Mouse (Mus musculus) midbrain, embryonic 16.5 days (tissue): ENCODE measurements at regions not wholly inside any gene's neighbourhood (a gene's known extent, or its start where the extent isn't known, plus 50 kb on each side); places are given as distances from the start of the nearest gene placed in this dataset.

ENCODE experiments used
- ATAC-seq: fragments of 200-750 bp; cut with Nextera tagmentation; 2 replicates; pipeline ENCODE4 v1.8.0; 2017; ENCODE audit warnings: moderate TSS enrichment
- H3K27ac ChIP-seq: fragments of 300-500 bp; sonication (generic); 2 replicates; pipeline ENCODE4 v1.5.1; 2014; ENCODE audit warnings: mild to moderate bottlenecking, low read length, mixed read lengths
- H3K27me3 ChIP-seq: fragments of 300-500 bp; sonication (generic); 2 replicates; pipeline ENCODE4 v1.6.1; 2014; ENCODE audit warnings: low read depth, low read length, mixed read lengths; ENCODE audit not compliant: control insufficient read depth, insufficient read depth
- H3K36me3 ChIP-seq: fragments of 300-500 bp; sonication (generic); 2 replicates; pipeline ENCODE4 v1.6.1; 2014; ENCODE audit warnings: mild to moderate bottlenecking, low read length, moderate library complexity, mixed read lengths; ENCODE audit not compliant: control insufficient read depth, insufficient read depth
- H3K4me1 ChIP-seq: fragments of 300-500 bp; sonication (generic); 2 replicates; pipeline ENCODE4 v1.6.1; 2014; ENCODE audit warnings: mild to moderate bottlenecking, low read length, mixed read lengths; ENCODE audit not compliant: control insufficient read depth, insufficient read depth
- H3K4me2 ChIP-seq: fragments of 300-500 bp; sonication (generic); 2 replicates; pipeline ENCODE4 v1.6.1; 2014; ENCODE audit warnings: mild to moderate bottlenecking, low read length, mixed read lengths
- H3K4me3 ChIP-seq: fragments of 300-500 bp; sonication (generic); 2 replicates; pipeline ENCODE4 v1.5.1; 2014; ENCODE audit warnings: low read depth, mild to moderate bottlenecking, low read length, moderate library complexity, mixed read lengths
- H3K9ac ChIP-seq: fragments of 300-500 bp; sonication (generic); 2 replicates; pipeline ENCODE4 v1.6.1; 2014; ENCODE audit warnings: low read depth, low read length, mixed read lengths
- H3K9me3 ChIP-seq: fragments of 300-500 bp; sonication (generic); replicated peaks from 2 replicates; pipeline ENCODE4 v1.6.1; 2014; ENCODE audit warnings: mild to moderate bottlenecking, low read length, mixed read lengths; ENCODE audit not compliant: control insufficient read depth, poor library complexity, severe bottlenecking
- WGBS: fragments of 180-500 bp; shearing (Covaris S2); extraction: QIAGEN DNeasy Blood & Tissue Kit; methylation state at CpG from one replicate; pipeline ENCODE4 v1.1.7; 2014; 5-methylcytosine and 5-hydroxymethylcytosine counted together

GRCm38 (mm10) chr9:63861418-63861817 lies 103.6 kb upstream of the Smad3 start:
- Histone ChIP-seq H3K4me3 (no peak overlapping the region), H3K4me2 (no peak overlapping the region), H3K9ac (no peak overlapping the region), H3K27ac (no peak overlapping the region), H3K4me1 (0 out of 2 replicates have a peak, but pooled peaks cover 5% of the 10 kb centered on the region), H3K36me3 (no peaks in the 10 kb centered on the region), H3K9me3 (no peaks in the 10 kb centered on the region), H3K27me3 (no peaks in the 10 kb centered on the region)
- no peak for ATAC-seq
- WGBS: 88% methylated on average over 4 of the region's 4 CpGs

- WGBS: 78% methylated on average over 2 of the region's 2 CpGs
- H3K27ac ChIP-seq: no peak overlapping the region
Observed at GRCm38 (mm10) chr9:63860196-63860595, 102.4 kb upstream of the Smad3 start.

DNA sequence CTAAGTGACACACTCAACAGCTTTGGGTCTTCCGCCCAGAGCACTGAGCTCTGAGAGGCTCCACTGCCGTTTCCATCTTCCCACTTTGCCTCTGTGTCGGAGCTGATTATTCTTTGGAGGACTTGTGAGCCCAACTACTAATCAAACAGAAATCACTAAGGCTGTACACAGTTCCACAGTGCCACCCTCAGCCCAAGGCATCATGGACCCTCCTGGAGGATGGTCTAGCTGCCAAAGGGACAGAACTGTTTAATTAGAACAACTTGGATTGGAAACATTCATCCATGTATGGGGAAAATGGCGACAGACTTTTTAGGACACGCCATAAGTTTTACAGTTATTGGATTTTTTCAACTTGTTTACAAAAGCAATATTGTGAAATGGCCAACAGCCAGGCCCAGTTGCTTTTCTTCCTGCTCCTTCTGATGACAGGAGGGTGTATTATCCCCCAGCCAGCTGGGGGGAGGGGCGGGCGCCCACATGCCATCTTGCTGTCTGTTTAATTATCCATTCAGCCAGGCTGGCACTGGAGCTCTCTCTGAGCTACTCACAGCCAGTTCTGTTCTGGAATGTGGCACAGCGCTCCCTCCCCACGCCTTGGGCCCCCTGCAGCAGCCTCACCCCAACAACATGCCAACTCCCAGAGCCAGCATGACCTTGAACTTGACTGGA lies 98.4 kb upstream of the Smad3 start:
- Histone ChIP-seq H3K4me3 (no peak overlapping the region), H3K9ac (no peak overlapping the region), H3K27ac (no peak overlapping the region), H3K4me2 (no peak overlapping the region), H3K36me3 (no peaks in the 10 kb centered on the region), H3K9me3 (no peaks in the 10 kb centered on the region), H3K27me3 (no peaks in the 10 kb centered on the region; the same call in 1 of the 2 replicates), H3K4me1 (no peaks in the 10 kb centered on the region)
- 79% methylated on average over 9 of the region's 9 CpGs for WGBS
- ATAC-seq: no peak

More at GRCm38 (mm10) chr9:63860196-63860595, 102.4 kb upstream of the Smad3 start:
- H3K27me3 ChIP-seq: no peaks in the 10 kb centered on the region
- 0 out of 2 replicates have a peak, but pooled peaks cover 5% of the 10 kb centered on the region for H3K4me1 ChIP-seq
- no peak overlapping the region for H3K9ac ChIP-seq
- H3K4me2 ChIP-seq: no peak overlapping the region
- H3K36me3 ChIP-seq: no peaks in the 10 kb centered on the region
- H3K4me3 ChIP-seq: no peak overlapping the region
- no peak for ATAC-seq
- H3K9me3 ChIP-seq: no peaks in the 10 kb centered on the region

DNA sequence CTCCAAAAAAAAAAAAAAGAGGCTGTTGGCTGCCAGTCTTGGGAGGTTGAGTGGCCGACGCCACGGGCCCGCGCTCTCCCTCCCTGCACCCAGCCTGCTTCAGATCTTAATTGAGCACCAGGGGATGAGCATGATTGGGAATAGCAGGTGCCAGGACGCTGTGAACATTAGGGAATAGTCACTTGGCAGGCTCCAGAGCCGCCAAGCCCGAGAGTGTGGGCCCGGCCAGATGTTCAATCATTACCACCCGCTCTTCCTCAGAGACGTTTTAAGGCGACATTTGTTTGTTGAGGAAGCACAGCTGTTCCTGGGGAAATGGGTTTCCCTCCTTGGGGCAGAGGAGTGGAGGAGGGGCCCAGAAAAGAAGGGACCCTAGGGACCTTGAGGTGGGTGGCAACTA lies 94.0 kb upstream of the Smad3 start:
- Histone ChIP-seq H3K4me2 (no peak overlapping the region), H3K4me1 (no peaks in the 10 kb centered on the region), H3K27me3 (no peaks in the 10 kb centered on the region; the same call in 1 of the 2 replicates), H3K9me3 (no peaks in the 10 kb centered on the region), H3K27ac (no peak overlapping the region), H3K36me3 (no peaks in the 10 kb centered on the region), H3K9ac (no peak overlapping the region), H3K4me3 (no peak overlapping the region)
- WGBS: 56% methylated on average over 12 of the region's 12 CpGs
- ATAC-seq: no peak

DNA sequence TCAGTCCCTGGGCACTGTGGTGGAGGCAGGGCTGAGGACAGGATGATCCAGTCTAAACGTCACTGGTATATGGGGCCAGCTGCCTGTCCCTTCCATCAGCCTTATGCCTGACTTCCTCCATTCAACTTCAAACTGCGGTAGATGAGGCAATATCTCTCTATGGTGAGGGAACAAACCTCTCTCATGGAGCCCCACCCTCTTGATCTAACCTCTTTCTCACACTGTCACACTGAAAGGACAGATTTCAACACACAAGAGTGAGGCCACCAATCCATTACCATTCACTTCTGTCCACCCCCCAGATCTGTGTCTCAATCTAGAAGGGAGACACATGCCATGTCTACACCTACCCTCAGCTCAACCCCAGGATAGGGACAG lies 92.5 kb upstream of the Smad3 start:
- H3K4me1 ChIP-seq: no peaks in the 10 kb centered on the region
- ATAC-seq: no peak
- no peaks in the 10 kb centered on the region for H3K9me3 ChIP-seq
- no peak overlapping the region for H3K9ac ChIP-seq
- H3K36me3 ChIP-seq: no peaks in the 10 kb centered on the region
- H3K4me2 ChIP-seq: no peak overlapping the region
- 65% methylated on average over 2 of the region's 2 CpGs for WGBS
- H3K4me3 ChIP-seq: no peak overlapping the region
- H3K27me3 ChIP-seq: no peaks in the 10 kb centered on the region; the same call in none of the 2 replicates
- no peak overlapping the region for H3K27ac ChIP-seq

GRCm38 (mm10) chr9:63849564-63850315 lies 91.9 kb upstream of the Smad3 start:
- 76% methylated on average over 12 of the region's 12 CpGs for WGBS
- H3K4me2 ChIP-seq: no peak overlapping the region
- H3K4me3 ChIP-seq: no peak overlapping the region
- no peak for ATAC-seq
- H3K36me3 ChIP-seq: no peaks in the 10 kb centered on the region
- no peak overlapping the region for H3K9ac ChIP-seq
- H3K4me1 ChIP-seq: no peaks in the 10 kb centered on the region
- no peaks in the 10 kb centered on the region for H3K9me3 ChIP-seq
- H3K27ac ChIP-seq: no peak overlapping the region
- H3K27me3 ChIP-seq: no peaks in the 10 kb centered on the region; the same call in none of the 2 replicates

GRCm38 (mm10) chr9:63843883-63844485 lies 86.2 kb upstream of the Smad3 start:
- Histone ChIP-seq H3K36me3 (no peaks in the 10 kb centered on the region), H3K27me3 (no peaks in the 10 kb centered on the region; the same call in 1 of the 2 replicates), H3K9me3 (no peaks in the 10 kb centered on the region), H3K4me1 (no peaks in the 10 kb centered on the region), H3K4me3 (no peak overlapping the region), H3K4me2 (no peak overlapping the region), H3K9ac (no peak overlapping the region), H3K27ac (no peak overlapping the region)
- peak; percentile 77; the same call in 1 of the 2 replicates for ATAC-seq
- 34% methylated on average over 10 of the region's 10 CpGs for WGBS

GRCm38 (mm10) chr9:63843431-63843830 lies 85.6 kb upstream of the Smad3 start:
- H3K4me1 ChIP-seq: no peaks in the 10 kb centered on the region
- no peaks in the 10 kb centered on the region for H3K9me3 ChIP-seq
- no peaks in the 10 kb centered on the region for H3K36me3 ChIP-seq
- no peaks in the 10 kb centered on the region; the same call in 1 of the 2 replicates for H3K27me3 ChIP-seq
- no peak overlapping the region for H3K4me2 ChIP-seq
- ATAC-seq: no peak; the same call in 1 of the 2 replicates
- H3K4me3 ChIP-seq: no peak overlapping the region
- no peak overlapping the region for H3K9ac ChIP-seq
- 58% methylated on average over 2 of the region's 2 CpGs for whole genome bisulfite sequencing
- no peak overlapping the region for H3K27ac ChIP-seq

DNA sequence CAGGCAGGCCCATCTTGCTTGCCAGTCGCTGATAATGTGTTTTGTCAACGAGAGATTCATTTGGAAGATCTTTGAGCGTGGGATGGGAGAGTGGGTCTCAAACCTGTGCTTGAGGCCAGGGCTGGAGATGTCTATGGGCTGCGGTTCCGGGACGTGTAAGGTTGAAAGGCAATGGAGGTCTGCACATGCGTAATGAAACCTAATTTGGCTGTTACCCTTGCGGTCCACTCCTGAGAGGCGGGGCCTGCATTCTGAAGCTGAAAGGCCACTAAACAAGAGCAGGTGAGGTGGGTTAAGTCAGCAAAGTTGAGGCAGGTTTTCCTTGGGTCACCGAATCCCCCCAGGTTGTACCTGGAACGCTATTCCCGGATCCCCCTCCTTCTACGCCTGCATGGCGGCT lies 83.3 kb upstream of the Smad3 start:
- no peak overlapping the region for H3K27ac ChIP-seq
- no peak overlapping the region for H3K4me2 ChIP-seq
- no peaks in the 10 kb centered on the region for H3K36me3 ChIP-seq
- H3K4me3 ChIP-seq: no peak overlapping the region
- H3K27me3 ChIP-seq: no peaks in the 10 kb centered on the region
- no peak overlapping the region for H3K9ac ChIP-seq
- H3K4me1 ChIP-seq: no peaks in the 10 kb centered on the region
- 90% methylated on average over 14 of the region's 14 CpGs for WGBS
- ATAC-seq: no peak
- no peaks in the 10 kb centered on the region for H3K9me3 ChIP-seq
